Mouse (Mus musculus): ENCODE data around the gene Zfp958.
"Not testable (repeated sequence)": the region's sequence is repeated elsewhere in the genome, so short reads cannot be mapped to it uniquely, and the experiment has no call there.

Zfp958 gene

DNA sequence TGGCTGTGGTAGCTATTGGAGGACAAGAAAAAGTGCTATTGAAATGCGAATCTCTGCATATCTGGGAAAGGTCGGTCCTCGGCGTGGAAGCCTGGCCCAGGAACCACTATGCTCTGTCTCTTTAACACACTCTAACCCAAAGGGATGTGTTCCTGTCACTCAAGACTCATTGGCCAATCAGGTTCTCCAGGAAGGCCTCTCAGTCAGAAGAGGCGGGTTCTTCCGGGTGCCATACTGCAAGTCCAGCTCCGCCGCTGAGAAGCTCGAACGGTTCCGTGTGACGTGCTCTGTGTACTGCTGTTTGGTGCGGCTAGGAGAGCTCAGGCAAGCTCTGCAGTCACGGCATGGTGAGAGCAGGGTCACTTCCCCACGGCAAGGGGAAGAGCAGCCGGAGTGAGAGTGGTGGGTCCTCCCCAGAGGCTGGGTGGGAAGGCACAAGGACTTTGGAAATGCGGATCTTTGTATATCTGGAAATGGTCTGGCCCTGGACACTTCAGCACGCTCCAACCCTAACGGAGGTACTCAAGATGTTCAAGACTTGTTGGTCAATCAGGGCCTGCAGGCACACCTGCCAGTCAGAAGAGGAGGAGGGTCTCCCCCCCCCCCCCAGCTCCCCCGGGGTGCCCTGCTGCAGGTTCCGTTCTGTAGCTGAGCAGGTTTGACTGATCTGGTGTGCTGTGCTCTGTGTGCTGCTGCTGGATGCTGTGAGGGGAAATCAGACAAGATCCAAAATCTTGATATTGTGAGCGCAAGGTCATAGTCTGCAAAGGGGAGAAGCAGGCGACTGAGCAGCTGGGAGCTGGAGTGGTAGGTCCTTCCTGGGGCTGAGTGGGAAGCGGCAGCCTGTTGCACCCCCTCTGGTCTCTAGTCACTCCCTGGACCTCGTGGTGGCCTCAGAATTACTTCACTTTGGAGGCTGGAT lies at the start of gene Zfp958:
Zfp958 (plus strand) TSS at position 236 of the 922 bp plus-strand sequence.
- peak; percentile 92 for DNase-seq (ENCODE audit: low spot score)

DNA sequence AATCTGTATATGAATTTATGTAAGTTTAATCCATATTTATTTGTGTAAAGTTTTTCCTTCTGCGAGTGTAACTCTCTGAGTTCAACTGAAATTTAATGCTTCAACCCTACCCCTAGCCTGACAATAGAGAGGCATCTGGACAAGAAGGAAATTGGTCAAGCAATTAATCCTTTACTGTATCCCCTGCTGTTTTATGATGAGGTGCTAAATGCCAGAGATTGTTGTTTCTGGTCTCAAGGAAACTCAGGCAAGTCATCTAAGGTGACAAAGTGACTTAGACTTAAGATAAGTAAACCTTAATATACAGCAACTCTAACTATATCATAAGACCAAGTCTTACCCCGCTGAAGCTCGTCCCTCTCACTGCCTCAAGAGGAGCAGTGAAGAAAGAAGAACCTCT lies 31.0 kb upstream of the Zfp958 start:
- DNase-seq (ENCODE audit: low spot score) = no peak

DNA sequence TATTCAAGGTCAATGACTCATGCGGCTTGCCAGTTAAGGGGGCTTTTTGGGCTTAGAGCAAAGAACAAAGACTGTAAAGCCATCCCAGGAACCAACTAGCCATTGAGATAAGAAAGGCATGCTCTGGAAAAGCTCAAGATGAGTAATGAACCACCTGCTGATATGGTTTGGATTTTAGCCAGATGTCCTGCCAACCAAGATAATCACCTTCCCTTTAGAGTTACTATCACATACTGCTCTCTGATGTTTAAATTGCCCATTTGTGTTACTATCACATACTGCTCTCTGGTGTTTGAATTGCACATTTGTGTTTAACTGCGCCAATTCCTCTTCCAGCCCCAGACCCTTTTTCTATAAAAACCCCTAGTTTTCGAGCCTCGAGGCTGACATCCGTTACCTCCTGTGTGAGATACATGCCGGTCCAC lies 30.2 kb upstream of the Zfp958 start:
- no peak for DNase-seq (ENCODE audit: low spot score)

DNA sequence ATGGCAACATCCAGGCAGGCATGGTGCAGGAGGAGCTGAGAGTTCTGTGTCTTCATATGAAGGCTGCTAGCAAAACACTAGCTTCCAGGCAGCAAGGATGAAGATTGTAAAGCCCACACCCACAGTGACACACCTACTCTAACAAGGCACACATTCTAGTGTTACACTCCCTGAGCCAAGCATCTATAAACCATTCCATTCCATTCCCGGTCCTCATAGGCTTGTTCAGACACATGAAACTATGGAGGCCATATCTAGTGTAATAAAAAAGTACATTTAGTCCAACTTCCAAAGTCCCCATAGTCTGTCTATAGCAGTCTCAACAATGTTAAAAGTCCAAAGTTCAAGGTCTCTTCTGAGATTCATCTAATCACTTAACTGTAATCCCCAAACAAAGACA lies 28.3 kb upstream of the Zfp958 start:
- DNase-seq (ENCODE audit: low spot score) = no peak

DNA sequence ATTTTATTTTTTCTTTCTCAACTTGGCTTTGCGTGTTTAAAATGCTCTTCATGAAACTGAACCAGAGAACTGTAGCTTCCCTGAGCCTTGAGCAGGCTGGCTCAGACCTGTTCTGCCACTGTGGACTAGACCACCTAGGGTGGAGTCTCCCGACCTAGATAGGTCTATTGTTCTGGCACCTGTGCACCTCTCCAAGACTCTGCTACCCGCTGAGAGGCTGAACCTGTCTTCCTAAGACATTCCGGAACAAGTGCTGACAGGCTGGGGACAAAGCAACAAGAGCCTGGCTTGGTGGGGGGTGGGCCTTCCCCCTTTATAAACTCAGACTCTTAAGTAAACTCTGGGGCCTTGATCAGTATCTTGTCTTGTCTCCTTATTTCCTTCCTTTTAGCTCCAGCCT lies 26.6 kb upstream of the Zfp958 start:
- no peak for DNase-seq (ENCODE audit: low spot score)

DNA sequence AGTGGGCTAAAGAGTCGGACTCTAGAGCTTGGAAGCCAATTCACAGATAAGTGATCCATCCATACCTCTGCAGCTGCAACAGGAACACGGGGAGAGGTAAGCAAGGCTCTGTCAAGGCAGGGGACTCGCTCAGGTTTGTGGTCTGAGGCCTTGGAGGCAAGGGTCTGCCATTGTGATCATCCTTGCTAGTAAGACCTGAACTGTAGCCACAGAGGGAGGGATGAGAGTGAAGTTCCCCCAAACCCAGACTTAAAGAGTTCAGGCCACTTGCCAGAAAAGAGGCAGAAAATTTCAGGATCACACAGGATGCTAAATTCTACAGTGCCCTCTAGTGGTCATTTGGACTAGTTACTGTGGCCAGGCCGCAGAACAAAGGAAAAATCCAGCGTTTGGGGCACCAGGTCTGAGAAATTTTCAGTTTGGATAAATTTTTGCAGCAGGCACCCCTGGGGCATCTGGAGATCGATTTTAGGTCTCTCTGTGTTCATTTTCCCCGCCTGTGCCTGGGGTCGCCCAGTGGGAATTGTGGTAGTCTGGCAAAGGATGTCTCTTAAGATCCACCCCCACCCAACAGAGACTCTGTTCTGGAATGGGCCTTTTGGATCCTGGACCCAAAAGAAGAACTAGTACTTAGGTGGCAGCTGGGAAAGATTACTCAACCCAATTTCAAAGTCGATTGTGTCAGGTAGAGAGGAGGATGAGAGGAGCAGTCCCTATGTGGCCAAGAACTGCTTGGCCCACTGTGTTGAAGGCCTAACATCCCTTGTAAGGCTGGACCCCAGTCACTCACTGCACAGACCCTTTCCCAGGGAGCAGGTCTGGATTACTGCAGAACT lies 24.6 kb upstream of the Zfp958 start:
- DNase-seq (ENCODE audit: low spot score) = peak; percentile 44

DNA sequence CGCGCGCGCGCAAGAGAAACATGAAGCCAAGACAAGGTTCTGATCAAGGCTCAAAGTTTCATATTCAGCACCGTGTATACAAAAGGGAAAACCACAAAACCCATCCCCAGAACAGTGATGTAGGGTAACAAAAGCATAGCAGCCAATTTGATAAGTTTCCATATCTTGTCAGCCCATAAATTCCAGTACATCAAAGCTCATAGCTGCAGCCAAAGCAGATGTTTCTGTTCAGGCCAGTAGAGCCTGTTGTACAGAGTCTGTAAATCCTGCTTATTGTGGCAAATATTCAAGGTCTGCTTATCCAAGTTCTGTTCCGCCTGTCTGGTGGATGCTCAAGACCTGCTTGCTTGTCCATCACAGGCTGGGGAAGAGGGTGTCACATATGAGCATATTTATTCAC lies 4.1 kb upstream of the Zfp958 start:
- no peak for DNase-seq (ENCODE audit: low spot score)

DNA sequence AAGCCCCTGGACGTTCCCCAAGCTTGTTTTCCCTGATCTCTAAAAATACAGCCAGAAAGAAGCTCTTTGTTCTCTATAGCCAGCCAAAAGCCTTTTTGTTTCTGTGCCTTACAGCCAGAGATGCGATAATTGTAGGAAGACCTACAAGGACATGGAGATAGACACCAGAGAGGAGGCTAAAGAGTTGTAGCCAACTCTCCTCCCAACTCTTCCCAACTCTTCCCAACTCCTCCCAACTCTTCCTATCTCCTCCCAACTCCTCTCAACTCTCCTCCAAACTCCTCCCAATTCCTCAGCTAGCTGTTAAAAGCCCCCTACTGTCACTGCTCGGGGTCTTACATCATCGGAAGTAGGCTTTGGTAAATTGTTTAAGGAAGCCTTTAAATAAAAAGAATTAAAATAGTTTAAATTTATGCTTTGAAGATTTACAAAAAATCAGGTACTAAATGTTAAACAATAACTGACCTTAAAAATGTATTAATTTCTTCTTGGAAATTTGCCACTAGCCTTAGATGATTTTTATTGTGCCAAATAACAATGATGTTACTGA lies 1.3 kb upstream of the Zfp958 start:
- not testable (repeated sequence) for DNase-seq (ENCODE audit: low spot score)

DNA sequence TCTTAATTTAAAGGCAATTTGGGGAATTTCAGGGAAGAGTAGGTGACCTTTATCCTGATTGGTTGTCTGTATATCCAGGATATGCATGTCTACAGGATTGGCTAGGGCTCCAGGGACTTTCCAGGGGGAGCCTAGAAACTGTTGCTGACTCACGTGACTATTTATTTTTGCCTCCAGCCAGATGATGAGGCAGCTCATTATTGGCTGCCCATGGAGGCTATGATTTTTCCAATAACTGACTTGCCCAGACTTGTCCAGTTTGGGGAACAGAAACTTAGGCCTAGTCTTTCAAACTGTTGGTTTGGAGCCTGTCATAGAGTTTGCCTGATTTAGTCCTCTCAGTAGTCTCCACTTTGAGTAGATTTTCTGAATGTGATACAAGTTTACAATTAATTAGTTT lies 14.4 kb downstream of the Zfp958 start:
- DNase-seq (ENCODE audit: low spot score) = no peak

DNA sequence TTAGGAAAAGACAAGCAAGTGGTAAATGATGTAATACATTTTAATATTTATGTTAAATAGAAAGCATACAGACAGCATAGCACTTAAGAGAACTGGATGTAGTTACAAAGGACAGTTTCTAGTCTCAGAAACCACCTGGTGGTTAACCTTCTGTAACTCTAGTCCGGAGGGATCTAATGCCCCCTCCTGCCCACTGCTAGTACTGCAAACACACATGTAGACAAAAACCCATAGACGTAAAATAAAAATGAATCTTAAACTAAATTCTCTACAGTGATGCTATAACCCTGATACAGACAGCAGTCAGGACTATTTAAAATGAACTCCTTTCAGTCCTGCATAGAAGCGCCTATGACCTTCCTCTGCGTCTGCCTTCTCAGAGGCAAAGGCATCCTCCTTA lies 24.1 kb downstream of the Zfp958 start:
- no peak for DNase-seq (ENCODE audit: low spot score)

DNA sequence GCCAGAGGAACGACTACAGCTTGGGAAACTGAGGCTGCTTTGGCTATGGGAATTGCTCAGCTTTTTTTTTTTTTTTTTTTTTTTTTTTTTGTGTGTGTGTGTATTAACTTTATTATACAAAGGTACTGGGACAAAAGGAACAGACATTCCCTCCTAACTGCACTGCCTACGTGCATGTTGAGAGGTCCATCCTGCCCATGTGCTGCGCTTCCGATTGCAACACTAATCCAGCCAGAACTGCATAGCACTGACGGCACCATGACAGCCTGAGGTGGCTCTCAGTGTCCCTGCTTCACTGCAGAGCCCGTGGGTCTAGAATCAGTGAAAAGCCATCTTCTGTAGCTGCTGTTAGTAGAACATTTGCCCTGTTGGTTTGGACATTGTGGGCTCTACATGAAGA lies 30.0 kb downstream of the Zfp958 start:
- DNase-seq (ENCODE audit: low spot score) = not testable (repeated sequence)

DNA sequence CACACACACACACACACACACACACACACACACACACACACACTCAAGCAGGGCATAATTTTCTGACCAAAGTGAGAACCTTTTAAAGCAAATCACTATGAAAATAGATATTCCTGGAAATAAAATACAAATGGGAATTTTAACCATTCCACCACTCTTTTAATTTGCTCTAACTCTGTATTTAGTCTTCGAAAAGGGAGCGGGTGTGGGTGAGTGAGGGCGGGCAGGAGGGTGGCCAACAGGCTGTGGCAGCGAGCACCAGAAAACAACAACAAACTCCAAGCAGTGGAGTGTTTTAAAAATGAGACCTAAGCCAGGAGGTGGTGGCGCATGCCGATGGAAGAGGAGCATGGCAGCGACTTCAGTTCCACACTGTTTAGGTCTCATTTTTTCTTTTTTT lies 43.6 kb downstream of the Zfp958 start:
- no peak for DNase-seq (ENCODE audit: low spot score)

DNA sequence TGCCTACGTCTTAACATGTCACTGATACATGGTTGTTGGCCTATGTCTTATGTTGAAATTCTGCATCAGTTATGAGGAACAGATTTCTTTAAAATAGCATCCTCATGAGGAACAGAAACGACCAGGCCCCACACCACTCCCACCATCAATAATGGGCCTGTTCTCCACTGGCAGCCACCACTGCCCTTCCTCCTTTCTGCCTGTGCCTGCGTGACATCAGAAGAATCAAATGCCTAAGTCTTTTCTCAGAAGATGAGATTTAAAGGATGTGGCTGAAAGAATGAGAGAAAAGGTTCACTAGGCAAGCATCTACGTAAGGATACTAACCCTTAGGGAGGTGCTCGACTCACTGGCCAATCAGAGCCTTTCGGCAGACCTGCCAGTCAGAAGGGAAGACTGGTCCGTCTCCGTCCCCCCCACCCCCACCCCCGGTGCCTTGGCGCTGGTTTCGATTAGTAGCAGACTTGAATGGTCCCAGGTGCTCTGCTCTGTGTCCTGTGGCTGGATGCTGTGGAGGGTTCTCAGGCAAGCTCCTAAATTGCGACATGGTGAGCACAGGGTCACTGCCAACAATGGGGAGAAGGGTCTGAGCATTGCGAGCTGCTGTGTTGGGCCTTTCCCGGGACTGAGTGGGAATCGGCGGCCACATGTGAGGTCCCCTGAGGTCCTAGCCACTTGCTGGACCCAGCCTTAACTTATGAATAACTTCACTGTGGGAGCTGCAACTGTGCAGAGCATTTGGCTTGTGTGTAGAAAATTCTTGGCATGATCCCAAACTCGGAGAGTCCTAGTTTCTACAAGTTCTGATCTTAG lies 62.4 kb downstream of the Zfp958 start:
- DNase-seq (ENCODE audit: low spot score) = no peak

DNA sequence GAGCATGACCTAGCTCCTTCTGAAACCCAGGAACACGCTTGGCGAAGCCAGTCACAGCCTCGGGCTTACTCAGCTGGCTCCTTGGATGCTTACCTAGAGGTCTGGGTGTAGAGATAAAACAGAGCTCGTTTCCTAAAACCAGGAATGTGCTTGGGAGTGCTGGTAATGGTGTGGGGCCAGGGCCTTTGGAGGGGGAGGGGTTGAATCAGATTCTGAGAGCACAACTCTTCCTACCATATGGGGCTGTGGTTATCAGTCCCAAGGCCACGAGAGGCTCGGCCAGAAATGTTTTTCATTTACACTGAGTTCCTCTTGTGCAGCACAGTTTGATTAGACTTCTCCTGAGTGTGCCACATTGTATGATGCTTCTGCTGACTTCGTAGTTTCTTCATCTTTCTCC lies 63.6 kb downstream of the Zfp958 start:
- no peak for DNase-seq (ENCODE audit: low spot score)

DNA sequence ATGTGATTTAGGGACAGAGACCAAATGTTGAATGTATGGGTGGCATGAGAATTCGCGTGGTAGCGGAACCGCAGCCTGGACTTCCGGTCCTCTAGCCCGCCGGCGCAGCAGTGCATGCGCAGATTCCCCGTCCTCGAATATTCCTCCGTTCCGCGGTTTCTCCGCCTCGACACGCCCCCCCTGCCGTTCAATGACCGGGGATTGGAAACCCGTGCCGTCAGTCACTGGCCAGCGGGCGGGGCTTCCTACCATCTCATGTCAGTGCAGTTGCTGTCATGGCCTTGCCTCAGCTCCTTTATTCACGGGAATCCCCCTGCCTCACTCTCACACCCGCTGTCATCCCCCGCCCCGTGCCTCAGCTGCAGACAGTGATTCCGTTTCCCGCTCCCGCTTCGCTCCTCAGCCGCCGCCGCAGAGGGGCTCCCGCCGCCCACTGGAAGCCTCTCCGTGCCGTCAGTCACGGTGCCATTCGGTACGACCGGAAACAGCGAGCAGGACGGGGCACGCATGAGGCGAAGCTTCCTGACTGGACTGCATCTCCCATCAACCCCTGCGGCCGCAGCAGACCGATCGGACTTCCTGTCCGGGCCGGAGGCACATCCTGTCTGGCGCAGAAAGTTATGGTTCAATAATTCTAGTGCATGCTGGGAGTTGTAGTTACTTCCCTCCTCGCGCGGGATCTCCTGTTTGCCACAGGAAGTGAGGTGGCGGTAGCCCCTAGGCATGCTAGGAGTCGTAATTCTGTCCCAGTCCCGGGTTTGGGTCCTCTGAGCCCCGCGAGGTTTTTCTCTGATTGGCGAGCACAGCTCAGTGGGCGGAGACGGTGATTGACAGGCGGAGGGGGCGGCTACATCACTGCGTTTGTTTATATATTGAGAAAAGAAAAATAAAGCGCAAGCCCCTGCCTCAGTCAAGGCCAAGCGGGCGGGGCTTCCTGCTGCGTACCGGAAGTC lies 64.6 kb downstream of the Zfp958 start:
- peak; percentile 95 for DNase-seq (ENCODE audit: low spot score)

DNA sequence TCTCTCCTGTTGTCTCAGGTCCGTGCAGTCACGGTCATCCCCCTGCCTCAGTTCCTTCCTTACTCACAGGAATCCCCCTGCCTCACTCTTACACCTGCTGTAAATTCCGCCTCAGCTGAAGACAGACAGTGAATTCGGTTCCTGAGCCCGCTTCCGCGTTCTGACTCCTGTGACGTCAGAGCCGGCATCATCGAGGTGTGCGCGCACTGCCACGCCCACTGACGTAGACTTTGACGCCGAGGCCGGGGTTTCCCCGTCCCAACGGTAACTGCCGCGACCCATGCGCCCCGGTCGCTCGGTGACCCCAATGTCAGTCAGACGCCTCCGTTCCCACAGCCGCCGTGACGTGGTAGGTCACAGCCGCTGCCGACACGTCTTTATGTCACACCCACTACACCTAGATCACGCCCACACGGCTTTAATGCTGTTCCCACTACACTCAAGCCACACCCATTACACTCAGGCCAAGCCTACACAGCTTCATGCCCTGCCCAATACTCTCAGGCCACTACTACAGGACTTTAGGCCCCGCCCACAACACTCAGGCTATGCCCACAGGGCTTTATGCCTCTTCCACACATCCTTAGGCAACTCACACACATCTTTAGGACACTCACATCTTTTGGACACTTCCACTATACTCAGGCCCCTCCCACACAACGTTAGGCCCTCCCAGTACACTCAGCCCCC lies 65.4 kb downstream of the Zfp958 start:
- no peak for DNase-seq (ENCODE audit: low spot score)

DNA sequence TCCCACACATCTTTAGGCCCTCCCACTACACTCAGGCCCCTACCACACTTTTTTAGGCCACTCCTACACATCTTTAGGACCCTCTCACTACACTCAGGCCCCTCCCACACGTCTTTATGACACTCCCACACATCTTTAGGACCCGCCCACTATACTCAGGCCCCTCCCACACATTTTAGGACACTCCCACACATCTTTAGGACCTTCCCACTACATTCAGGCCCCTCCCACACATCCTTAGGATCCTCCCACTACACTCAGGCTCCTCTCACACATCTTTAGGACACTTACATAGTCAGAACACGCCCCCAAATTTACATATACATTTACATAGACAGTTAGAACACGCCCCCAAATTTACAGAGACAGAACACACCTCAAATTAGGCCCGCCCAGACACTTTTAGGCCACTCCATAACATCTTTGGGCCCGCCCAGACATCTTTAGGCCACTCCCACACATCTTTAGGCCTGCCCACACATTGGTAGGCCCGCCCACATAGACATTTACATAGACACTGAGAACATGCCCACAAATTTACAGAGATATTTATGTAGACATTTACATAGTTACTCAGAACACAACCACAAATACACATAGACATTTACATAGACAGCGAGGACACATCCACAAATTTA lies 66.1 kb downstream of the Zfp958 start:
- no peak for DNase-seq (ENCODE audit: low spot score)

DNA sequence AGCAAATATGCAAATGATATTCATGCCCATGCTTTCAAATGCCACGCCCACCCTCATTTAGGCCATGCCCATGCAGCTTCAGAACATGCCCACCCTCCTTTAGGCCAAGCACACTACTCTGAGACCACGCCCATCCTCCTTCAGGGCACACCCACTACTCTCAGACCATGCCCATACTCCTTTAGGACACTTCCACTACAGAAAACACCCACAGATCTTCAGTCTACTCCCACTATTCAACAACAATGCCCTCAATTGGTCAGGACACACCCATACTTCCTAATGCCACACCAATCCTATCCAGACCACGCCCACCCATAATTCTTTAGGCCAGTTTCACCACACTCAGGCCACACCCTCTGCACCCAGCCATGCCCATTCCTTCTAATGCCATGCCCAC lies 66.8 kb downstream of the Zfp958 start:
- DNase-seq (ENCODE audit: low spot score) = no peak

Data from ovary, postnatal 14 days (tissue).